Comparison of ENCODE assay signal across 9 mouse cellular contexts in genomic region chr9:57600620-57601352, GRCm38 (mm10). TPM values are rescaled to one million over a fixed set of nuclear protein-coding genes. Genes with fewer than 3 reads are reported as not detected.
DNase-seq lines count a peak whose midpoint lies in the region; ATAC-seq lines count a peak whose summit lies in the region.
"Had no signal": no experiment of that assay in that cellular context is flagged by ENCODE, and none has a peak within 500 bp of the region (broad histone marks: within the 10 kb centered on the region; RNA-seq: fewer than 3 reads in every experiment).

No protein-coding gene starts in this region.

- 1% methylated on average over 3 of the region's 3 CpGs for WGBS in heart, embryonic 12.5 days
- 8% methylated on average over 3 of the region's 3 CpGs for WGBS in embryonic facial prominence, embryonic 15.5 days
- 7% methylated on average over 3 of the region's 3 CpGs for WGBS in limb, embryonic 15.5 days

- no peak overlapping the region for H3K9ac ChIP-seq in heart, embryonic 12.5 days
- no peak overlapping the region for H3K9ac ChIP-seq in embryonic facial prominence, embryonic 15.5 days
- H3K9ac ChIP-seq in limb, embryonic 15.5 days: no peak overlapping the region

- DNase-seq in heart, adult 11 months: no peak
- peak; percentile 59 for DNase-seq in 3T3-L1 (ENCODE audit: low read depth, low spot score)
- no peak for DNase-seq in spleen, postnatal 10 days (ENCODE audit: low spot score in 2 of 2)
- DNase-seq in layer of hippocampus, postnatal 25 days (ENCODE audit: extremely low spot score in 1 of 2, low spot score in 1 of 2): no peak

- no peak overlapping the region for H3K4me3 ChIP-seq in heart, embryonic 12.5 days
- H3K4me3 ChIP-seq in embryonic facial prominence, embryonic 15.5 days (replicated peaks): no peak overlapping the region
- no peak overlapping the region for H3K4me3 ChIP-seq in limb, embryonic 15.5 days

- peaks cover 19% of the 10 kb centered on the region for H3K27me3 ChIP-seq in heart, embryonic 12.5 days (replicated peaks)
- peaks cover 6% of the 10 kb centered on the region; the same call in 1 of the 2 replicates for H3K27me3 ChIP-seq in embryonic facial prominence, embryonic 15.5 days
- H3K27me3 ChIP-seq in limb, embryonic 15.5 days: peaks cover 9% of the 10 kb centered on the region

- peaks cover 52% of the 10 kb centered on the region for H3K4me1 ChIP-seq in heart, embryonic 12.5 days (replicated peaks)
- H3K4me1 ChIP-seq in embryonic facial prominence, embryonic 15.5 days: 0 out of 2 replicates have a peak, but pooled peaks cover 5% of the 10 kb centered on the region
- H3K4me1 ChIP-seq in limb, embryonic 15.5 days: peaks cover 17% of the 10 kb centered on the region

- ATAC-seq in heart, embryonic 12.5 days (ENCODE audit: insufficient number of reproducible peaks, low FRiP score): peak; percentile 65
- peak; percentile 27; the same call in 1 of the 2 replicates for ATAC-seq in embryonic facial prominence, embryonic 15.5 days (ENCODE audit: insufficient number of reproducible peaks, low FRiP score, low TSS enrichment, low read depth)
- peak; percentile 43; the same call in 1 of the 2 replicates for ATAC-seq in limb, embryonic 15.5 days (ENCODE audit: insufficient number of reproducible peaks, low FRiP score, low TSS enrichment, low read depth)
- no peak for ATAC-seq in cerebellum, adult (ENCODE audit: insufficient number of reproducible peaks, low FRiP score, low TSS enrichment)

- H3K36me3 ChIP-seq in heart, embryonic 12.5 days: 0 out of 2 replicates have a peak, but pooled peaks cover 3% of the 10 kb centered on the region
- H3K36me3 ChIP-seq in embryonic facial prominence, embryonic 15.5 days: no peaks in the 10 kb centered on the region
- H3K36me3 ChIP-seq in limb, embryonic 15.5 days: peaks cover 7% of the 10 kb centered on the region

- H3K4me2 ChIP-seq in heart, embryonic 12.5 days: 0 out of 2 replicates have a peak overlapping the region, but pooled peaks have one; percentile 3
- H3K4me2 ChIP-seq in embryonic facial prominence, embryonic 15.5 days (replicated peaks): no peak overlapping the region
- no peak overlapping the region for H3K4me2 ChIP-seq in limb, embryonic 15.5 days

- no peak overlapping the region for H3K27ac ChIP-seq in heart, embryonic 12.5 days (ENCODE audit: poor library complexity, severe bottlenecking)
- no peak overlapping the region for H3K27ac ChIP-seq in embryonic facial prominence, embryonic 15.5 days (replicated peaks)
- H3K27ac ChIP-seq in limb, embryonic 15.5 days: no peak overlapping the region

- H3K9me3 ChIP-seq in heart, embryonic 12.5 days (replicated peaks): no peaks in the 10 kb centered on the region
- H3K9me3 ChIP-seq in embryonic facial prominence, embryonic 15.5 days (replicated peaks): no peaks in the 10 kb centered on the region
- H3K9me3 ChIP-seq in limb, embryonic 15.5 days: no peaks in the 10 kb centered on the region

RNA-seq across cellular contexts. Expression of gene Cplx3, which starts 5.3 kb away (rescaled TPM):
- polyA plus RNA-seq in heart, embryonic 12.5 days (2016; fragmentation: Nextera tagmentation; extraction: Ambion mirVana): not detected in 2 replicates
- polyA plus RNA-seq in embryonic facial prominence, embryonic 15.5 days (2015; fragmentation: Nextera tagmentation; extraction: Ambion mirVana): not detected in 2 replicates
- 0.36 TPM in 1 of 2 replicates, not detected in the other for polyA plus RNA-seq in limb, embryonic 15.5 days (2015; fragmentation: Nextera tagmentation; extraction: Ambion mirVana)
- 1 to 10 TPM; 2.7 to 3.0 TPM for total RNA-seq in layer of hippocampus, postnatal 25 days (2021)

RNA-seq across cellular contexts. Expression of gene Ulk3, which starts 11.5 kb away (rescaled TPM):
- 18.1 and 19.5 TPM in 2 replicates for polyA plus RNA-seq in heart, embryonic 12.5 days (2016; fragmentation: Nextera tagmentation; extraction: Ambion mirVana)
- polyA plus RNA-seq in embryonic facial prominence, embryonic 15.5 days (2015; fragmentation: Nextera tagmentation; extraction: Ambion mirVana): 22.7 and 28.5 TPM in 2 replicates
- polyA plus RNA-seq in limb, embryonic 15.5 days (2015; fragmentation: Nextera tagmentation; extraction: Ambion mirVana): 21.2 and 23.2 TPM in 2 replicates
- total RNA-seq in layer of hippocampus, postnatal 25 days (2021): 10 to 100 TPM; 18.4 to 31.8 TPM

RNA-seq across cellular contexts. Expression of gene Lman1l, which starts 19.8 kb away (rescaled TPM):
- polyA plus RNA-seq in heart, embryonic 12.5 days (2016; fragmentation: Nextera tagmentation; extraction: Ambion mirVana): not detected in 2 replicates
- polyA plus RNA-seq in embryonic facial prominence, embryonic 15.5 days (2015; fragmentation: Nextera tagmentation; extraction: Ambion mirVana): not detected in 2 replicates
- polyA plus RNA-seq in limb, embryonic 15.5 days (2015; fragmentation: Nextera tagmentation; extraction: Ambion mirVana): not detected in 2 replicates
- not detected for total RNA-seq in layer of hippocampus, postnatal 25 days (2021)
- polyA plus RNA-seq: neural tube, embryonic 14.5 days had no signal

RNA-seq across cellular contexts. Expression of gene Scamp2, which starts 40.0 kb away (rescaled TPM):
- 52.5 and 55.6 TPM in 2 replicates for polyA plus RNA-seq in heart, embryonic 12.5 days (2016; fragmentation: Nextera tagmentation; extraction: Ambion mirVana)
- 82.8 and 84.6 TPM in 2 replicates for polyA plus RNA-seq in embryonic facial prominence, embryonic 15.5 days (2015; fragmentation: Nextera tagmentation; extraction: Ambion mirVana)
- polyA plus RNA-seq in limb, embryonic 15.5 days (2015; fragmentation: Nextera tagmentation; extraction: Ambion mirVana): 86.4 and 94.3 TPM in 2 replicates
- total RNA-seq in layer of hippocampus, postnatal 25 days (2021): 10 to 100 TPM; 26.2 TPM

RNA-seq across cellular contexts. Expression of gene Mpi, which starts 48.2 kb away (rescaled TPM):
- 75.6 and 82.6 TPM in 2 replicates for polyA plus RNA-seq in heart, embryonic 12.5 days (2016; fragmentation: Nextera tagmentation; extraction: Ambion mirVana)
- polyA plus RNA-seq in embryonic facial prominence, embryonic 15.5 days (2015; fragmentation: Nextera tagmentation; extraction: Ambion mirVana): 47.9 and 50.5 TPM in 2 replicates
- polyA plus RNA-seq in limb, embryonic 15.5 days (2015; fragmentation: Nextera tagmentation; extraction: Ambion mirVana): 37.9 and 49.8 TPM in 2 replicates
- total RNA-seq in layer of hippocampus, postnatal 25 days (2021): 10 to 100 TPM; 69.5 to 76.0 TPM
